Comparison of ENCODE assay signal across 29 mouse cellular contexts in genomic region chr10:18839530-18839929, GRCm38 (mm10). TPM values are rescaled to one million over a fixed set of nuclear protein-coding genes. Genes with fewer than 3 reads are reported as not detected.
"Had no signal": no experiment of that assay in that cellular context is flagged by ENCODE, and none has a peak within 500 bp of the region (broad histone marks: within the 10 kb centered on the region; RNA-seq: fewer than 3 reads in every experiment).

No protein-coding gene starts in this region.

- H3K27ac ChIP-seq: kidney, embryonic 15.5 days; left cerebral cortex, adult 2 months; liver, embryonic 13.5 days; macrophage; midbrain, embryonic 12.5 days; neural tube, embryonic 12.5 days; neural tube, embryonic 15.5 days; stomach, embryonic 15.5 days had no signal

- H3K9ac ChIP-seq: kidney, embryonic 15.5 days; liver, embryonic 13.5 days; midbrain, embryonic 12.5 days; neural tube, embryonic 12.5 days; neural tube, embryonic 15.5 days; stomach, embryonic 15.5 days had no signal

- H3K4me1 ChIP-seq: neural tube, embryonic 15.5 days had no signal

- H3K4me3 ChIP-seq: kidney, embryonic 15.5 days; left cerebral cortex, adult 2 months; liver, embryonic 13.5 days; midbrain, embryonic 12.5 days; neural tube, embryonic 12.5 days; neural tube, embryonic 15.5 days; stomach, embryonic 15.5 days had no signal

- DNase-seq: kidney, adult 8-10 months; kidney, postnatal 10 days; kidney, postnatal 36 days; layer of hippocampus, postnatal 36 days; liver, embryonic 13.5 days; lung, adult 2 months; lung, postnatal 14 days; right cerebral cortex, adult 18-20 months; right cerebral cortex, postnatal 14 days; right cerebral cortex, postnatal 4 days; thymus, adult 18-20 months; thymus, postnatal 36 days had no signal

- H3K4me2 ChIP-seq: kidney, embryonic 15.5 days; liver, embryonic 13.5 days; midbrain, embryonic 12.5 days; neural tube, embryonic 12.5 days; neural tube, embryonic 15.5 days; stomach, embryonic 15.5 days had no signal

- H3K36me3 ChIP-seq: kidney, embryonic 15.5 days; liver, embryonic 13.5 days; midbrain, embryonic 12.5 days; neural tube, embryonic 12.5 days; neural tube, embryonic 15.5 days; stomach, embryonic 15.5 days had no signal

- H3K9me3 ChIP-seq: kidney, embryonic 15.5 days; liver, embryonic 13.5 days; midbrain, embryonic 12.5 days; neural tube, embryonic 12.5 days; neural tube, embryonic 15.5 days; stomach, embryonic 15.5 days had no signal

RNA-seq across cellular contexts. Expression of gene Perp, which starts 5.3 kb away (rescaled TPM):
- polyA plus RNA-seq: macrophage had no signal

RNA-seq across cellular contexts. Expression of gene Gm4922, which starts 52.9 kb away (rescaled TPM):
- total RNA-seq: layer of hippocampus, adult 8-10 months; layer of hippocampus, postnatal 10 days; layer of hippocampus, postnatal 36 days; left cerebral cortex, adult 2 months; left cerebral cortex, postnatal 10 days; left cerebral cortex, postnatal 36 days; liver, adult 2 months; megakaryocyte, adult 5-6 weeks; midbrain, postnatal 0 days had no signal
- polyA plus RNA-seq: kidney, embryonic 15.5 days; limb, embryonic 11.5 days; limb, embryonic 14.5 days; liver, adult 2 months; liver, embryonic 13.5 days; liver, embryonic 16.5 days; lung, adult 2 months; macrophage had no signal
